Mouse (Mus musculus): ENCODE results near the gene Knop1. TPM values are rescaled to one million over a fixed set of nuclear protein-coding genes. Genes with fewer than 3 reads are reported as not detected.

Knop1 gene
- polyA plus RNA-seq, 1 experiment from 2014 or later = 138 TPM

Other genes with a start within 250 kb of the Knop1 start
- 87.5 and 96.9 TPM in 2 replicates for gene Gde1, start 150.5 kb downstream of the Knop1 start, polyA plus RNA-seq (2015; fragmentation: Nextera tagmentation; extraction: Ambion mirVana)
- 20.9 and 21.1 TPM in 2 replicates for gene Ccp110, start 143.7 kb downstream of the Knop1 start, polyA plus RNA-seq (2015; fragmentation: Nextera tagmentation; extraction: Ambion mirVana)
- gene Vps35l, start 116.0 kb downstream of the Knop1 start, polyA plus RNA-seq (2015; fragmentation: Nextera tagmentation; extraction: Ambion mirVana) = 66.1 and 72.0 TPM in 2 replicates
- gene Iqck, start 502 bp downstream of the Knop1 start, polyA plus RNA-seq (2015; fragmentation: Nextera tagmentation; extraction: Ambion mirVana) = 3.1 and 3.5 TPM in 2 replicates
- 4.7 and 7.5 TPM in 2 replicates for gene Gprc5b, start 139.0 kb upstream of the Knop1 start, polyA plus RNA-seq (2015; fragmentation: Nextera tagmentation; extraction: Ambion mirVana)